Mouse (Mus musculus): ENCODE measurements around the gene Dcaf7. TPM values are rescaled to one million over a fixed set of nuclear protein-coding genes. Genes with fewer than 3 reads are reported as not detected.
A peak's percentile ranks its signal among the peaks of the same experiment; 100 is the strongest.

Dcaf7 gene
- total and polyA plus RNA-seq, 3 experiments: 71.5 to 93.4 (median 79.5) TPM

DNA sequence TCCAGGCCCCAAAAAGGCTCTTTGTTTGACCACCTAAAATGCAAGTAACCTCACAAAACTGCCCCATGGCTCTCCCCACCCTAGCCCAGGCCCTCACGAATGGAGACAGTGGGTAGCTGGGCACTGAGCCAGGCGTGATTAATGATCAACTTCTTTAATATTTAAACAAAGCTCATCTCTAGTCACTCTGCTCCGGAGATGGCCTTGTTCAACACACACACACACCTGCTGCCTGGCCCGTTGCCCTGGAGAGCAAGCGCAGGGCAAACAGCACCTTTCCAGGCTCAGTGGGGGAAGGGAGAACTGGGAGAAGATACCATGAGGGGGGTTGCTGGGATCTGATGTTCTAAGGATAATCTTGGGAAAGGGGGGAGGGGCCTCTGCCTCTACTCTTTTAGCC is 30.7 kb upstream of the Dcaf7 start:
- no peak for DNase-seq (ENCODE audit: extremely low read depth)
- H3K4me2 ChIP-seq (ENCODE audit: insufficient read depth, low read depth, poor library complexity, severe bottlenecking): no peak overlapping the region
- peaks cover 94% of the 10 kb centered on the region for H3K27me3 ChIP-seq (replicated peaks)
- H3K36me3 ChIP-seq (replicated peaks in 1 of 2; ENCODE audit: control insufficient read depth in 1 of 2, insufficient read depth in 1 of 2, low read length in 1 of 2): no peaks in the 10 kb centered on the region
- H3K9ac ChIP-seq (ENCODE audit: insufficient read depth, low read depth): no peak overlapping the region
- in situ Hi-C loops (cut with MboI; ENCODE audit: low pct_ligation_motif_present, low pct_unique_long_range_greater_than_20kb, low sequenced_read_pairs): no loop called here
- peaks cover 2 to 3% of the 10 kb centered on the region in 2 experiments; a peak in 3 of 4 replicates for H3K4me1 ChIP-seq (ENCODE audit: control insufficient read depth in 1 of 2, insufficient read depth in 2 of 2)
- H3K27ac ChIP-seq (ENCODE audit: insufficient read depth, low read depth): no peak overlapping the region
- H3K79me2 ChIP-seq (replicated peaks; ENCODE audit: control insufficient read depth, extremely low read depth, insufficient read depth, poor library complexity, severe bottlenecking): no peaks in the 10 kb centered on the region
- TF ChIP-seq NRF1 (IDR thresholded peaks at IDR 0.05; ENCODE audit: low read depth, low read length) (no peak), ETS1 (conservative IDR thresholded peaks at IDR 0.05; ENCODE audit: low read depth, low read length) (no peak), KAT2A (IDR thresholded peaks at IDR 0.05; ENCODE audit: insufficient replicate concordance, low read length) (no peak), USF2 (conservative IDR thresholded peaks at IDR 0.05; ENCODE audit: low read depth, low read length) (no peak), ZC3H11A (IDR thresholded peaks at IDR 0.05; ENCODE audit: low read depth, low read length) (no peak), MAFK (IDR thresholded peaks at IDR 0.05; ENCODE audit: insufficient replicate concordance, low read length) (no peak)
- H3K4me3 ChIP-seq (replicated peaks in 1 of 3; ENCODE audit: low read depth in 2 of 3, low read length in 2 of 3, poor library complexity in 1 of 3): no peak overlapping the region
- no peaks in the 10 kb centered on the region for H3K9me3 ChIP-seq (replicated peaks; ENCODE audit: low read length)
- dilution Hi-C loops (cut with MboI; ENCODE audit: extremely low pct_ligation_motif_present, extremely low pct_unique_long_range_greater_than_20kb, low sequenced_read_pairs): no loop called here

DNA sequence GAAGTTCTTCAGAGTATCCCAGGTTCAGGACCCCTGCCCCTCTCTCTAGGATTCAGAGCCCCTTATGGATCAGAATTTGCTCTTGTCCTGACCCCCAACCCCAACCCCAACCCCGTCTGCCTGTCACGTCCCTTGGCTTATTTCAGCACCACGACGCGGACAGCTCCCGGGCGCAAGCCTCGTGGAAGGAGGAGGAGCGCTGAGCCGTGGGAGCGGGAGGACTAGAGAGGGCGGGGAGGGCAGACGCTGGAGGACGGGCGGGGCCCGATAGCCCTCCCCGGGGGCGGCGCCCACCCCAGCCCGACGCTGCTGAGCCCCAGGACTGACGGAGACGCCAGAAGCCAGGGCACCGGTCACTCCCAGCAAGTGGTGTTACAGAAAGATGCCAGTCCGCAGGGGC is 28.9 kb upstream of the Dcaf7 start, which contains the start of gene Kcnh6:
Gene Kcnh6 (plus strand): TSS at position 304 of the 400 bp plus-strand sequence.
- in situ Hi-C loops (cut with MboI; ENCODE audit: low pct_ligation_motif_present, low pct_unique_long_range_greater_than_20kb, low sequenced_read_pairs): no loop called here
- Histone ChIP-seq H3K9me3 (replicated peaks; ENCODE audit: low read length) (no peaks in the 10 kb centered on the region), H3K79me2 (replicated peaks; ENCODE audit: control insufficient read depth, extremely low read depth, insufficient read depth, poor library complexity, severe bottlenecking) (no peaks in the 10 kb centered on the region), H3K27me3 (replicated peaks) (peaks cover 96% of the 10 kb centered on the region), H3K4me3 (replicated peaks in 1 of 3; ENCODE audit: low read depth in 2 of 3, low read length in 2 of 3, poor library complexity in 1 of 3) (no peak within 1 kb of the TSS), H3K36me3 (replicated peaks in 1 of 2; ENCODE audit: control insufficient read depth in 1 of 2, insufficient read depth in 1 of 2, low read length in 1 of 2) (no peaks in the 10 kb centered on the region), H3K4me1 (ENCODE audit: control insufficient read depth in 1 of 2, insufficient read depth in 2 of 2) (peaks cover 2 to 3% of the 10 kb centered on the region in 2 experiments; a peak in 3 of 4 replicates), H3K4me2 (ENCODE audit: insufficient read depth, low read depth, poor library complexity, severe bottlenecking) (peak within 1 kb of the TSS; percentile 74), H3K9ac (ENCODE audit: insufficient read depth, low read depth) (no peak within 1 kb of the TSS), H3K27ac (ENCODE audit: insufficient read depth, low read depth) (no peak within 1 kb of the TSS)
- dilution Hi-C loops (cut with MboI; ENCODE audit: extremely low pct_ligation_motif_present, extremely low pct_unique_long_range_greater_than_20kb, low sequenced_read_pairs): no loop called here
- peak; percentile 87 for TF ChIP-seq SIN3A (IDR thresholded peaks at IDR 0.05; ENCODE audit: low read length)
- TF ChIP-seq MYC (IDR thresholded peaks at IDR 0.05; ENCODE audit: low read depth, low read length): peak; percentile 25; the same call in 1 of the 2 replicates
- TF ChIP-seq MXI1 (IDR thresholded peaks at IDR 0.05; ENCODE audit: low read depth, low read length): peak; percentile 97
- TF ChIP-seq MAX (IDR thresholded peaks at IDR 0.05; ENCODE audit: low read length): peak; percentile 64; the same call in 1 of the 2 replicates
- TF ChIP-seq NRF1 (IDR thresholded peaks at IDR 0.05; ENCODE audit: low read depth, low read length): peak; percentile 42; the same call in 1 of the 2 replicates
- TF ChIP-seq TBP (conservative IDR thresholded peaks at IDR 0.05; ENCODE audit: low read depth, low read length): no peak
- no peak for TF ChIP-seq HCFC1 (IDR thresholded peaks at IDR 0.05; ENCODE audit: low read depth, low read length)
- DNase-seq (ENCODE audit: extremely low read depth): peak; percentile 68

- dilution Hi-C loops (cut with MboI; ENCODE audit: extremely low pct_ligation_motif_present, extremely low pct_unique_long_range_greater_than_20kb, low sequenced_read_pairs) (no loop called here), in situ Hi-C loops (cut with MboI; ENCODE audit: low pct_ligation_motif_present, low pct_unique_long_range_greater_than_20kb, low sequenced_read_pairs) (no loop called here)
- no peaks in the 10 kb centered on the region for H3K9me3 ChIP-seq (replicated peaks; ENCODE audit: low read length)
- no peaks in the 10 kb centered on the region for H3K36me3 ChIP-seq (replicated peaks in 1 of 2; ENCODE audit: control insufficient read depth in 1 of 2, insufficient read depth in 1 of 2, low read length in 1 of 2)
- no peak overlapping the region for H3K27ac ChIP-seq (ENCODE audit: insufficient read depth, low read depth)
- H3K79me2 ChIP-seq (replicated peaks; ENCODE audit: control insufficient read depth, extremely low read depth, insufficient read depth, poor library complexity, severe bottlenecking): no peaks in the 10 kb centered on the region
- H3K4me2 ChIP-seq (ENCODE audit: insufficient read depth, low read depth, poor library complexity, severe bottlenecking): no peak overlapping the region
- no peak for DNase-seq (ENCODE audit: extremely low read depth)
- no peak overlapping the region for H3K4me3 ChIP-seq (replicated peaks in 1 of 3; ENCODE audit: low read depth in 2 of 3, low read length in 2 of 3, poor library complexity in 1 of 3)
- no peak for TF ChIP-seq EP300 (IDR thresholded peaks at IDR 0.05; ENCODE audit: low read length)
- no peak overlapping the region for H3K9ac ChIP-seq (ENCODE audit: insufficient read depth, low read depth)
- H3K27me3 ChIP-seq (replicated peaks): peaks cover 98% of the 10 kb centered on the region
- peaks cover 2 to 3% of the 10 kb centered on the region in 2 experiments; a peak in 3 of 4 replicates for H3K4me1 ChIP-seq (ENCODE audit: control insufficient read depth in 1 of 2, insufficient read depth in 2 of 2)
Measured at GRCm38 (mm10) chr11:106012711-106013110, 24.0 kb upstream of the Dcaf7 start.

All from CH12.LX (cell line).